8 mouse cellular contexts compared by ENCODE assay signal in genomic region chr17:45434262-45434590, GRCm38 (mm10). TPM values are rescaled to one million over a fixed set of nuclear protein-coding genes. Genes with fewer than 3 reads are reported as not detected.
DNase-seq lines count a peak whose midpoint lies in the region; ATAC-seq and TF ChIP-seq lines count a peak whose summit lies in the region.

No protein-coding gene starts in this region.

- no peak for ATAC-seq in forebrain, embryonic 11.5 days (replicated peaks; ENCODE audit: low FRiP score)
- no peak for ATAC-seq in liver, embryonic 14.5 days (ENCODE audit: insufficient read depth)

- 5% methylated on average over 12 of the region's 12 CpGs for WGBS in heart, embryonic 10.5 days
- WGBS in forebrain, embryonic 11.5 days, result 9% methylated on average over 12 of the region's 12 CpGs
- 3% methylated on average over 12 of the region's 12 CpGs for WGBS in liver, embryonic 14.5 days (ENCODE audit: insufficient replicate concordance)

- no peak for TF ChIP-seq EP300 in liver, embryonic 14.5 days (IDR thresholded peaks at IDR 0.05; ENCODE audit: low read depth)

- peaks cover 11% of the 10 kb centered on the region; the same call in 1 of the 2 replicates for H3K36me3 ChIP-seq in heart, embryonic 10.5 days
- H3K36me3 ChIP-seq in forebrain, embryonic 11.5 days (ENCODE audit: control insufficient read depth, insufficient read depth, low read length), result no peaks in the 10 kb centered on the region
- no peaks in the 10 kb centered on the region for H3K36me3 ChIP-seq in liver, embryonic 14.5 days (replicated peaks; ENCODE audit: control insufficient read depth, insufficient read depth, low read depth)

- DNase-seq in heart, embryonic 10.5 days (ENCODE audit: low spot score), result no peak
- DNase-seq in heart, postnatal 25 days (ENCODE audit: low spot score), result no peak
- peak; percentile 13 for DNase-seq in A20 (ENCODE audit: low read depth, low spot score)
- DNase-seq in forebrain, embryonic 11.5 days (ENCODE audit: low spot score), result no peak
- no peak for DNase-seq in liver, embryonic 14.5 days (ENCODE audit: low read depth in 3 of 3, low spot score in 3 of 3)
- no peak for DNase-seq in frontal cortex, postnatal 10 days (ENCODE audit: low spot score in 2 of 2)
- no peak for DNase-seq in spleen, adult 18-20 months
- DNase-seq in gastrocnemius, postnatal 10 days, result no peak

- peak overlapping the region; percentile 55 for H3K4me2 ChIP-seq in forebrain, embryonic 11.5 days (ENCODE audit: low read depth, low read length, severe bottlenecking)
- H3K4me2 ChIP-seq in liver, embryonic 14.5 days (ENCODE audit: low read depth), result peak overlapping the region; percentile 94

- no peak for TF ChIP-seq CTCF in liver, embryonic 14.5 days (IDR thresholded peaks at IDR 0.05; ENCODE audit: low read depth)

- H3K9ac ChIP-seq in forebrain, embryonic 11.5 days (ENCODE audit: low read length), result peak overlapping the region; percentile 78
- H3K9ac ChIP-seq in liver, embryonic 14.5 days (replicated peaks), result peak overlapping the region; percentile 93

- H3K9me3 ChIP-seq in heart, embryonic 10.5 days, result no peaks in the 10 kb centered on the region
- H3K9me3 ChIP-seq in forebrain, embryonic 11.5 days (ENCODE audit: control insufficient read depth, low read length), result no peaks in the 10 kb centered on the region
- H3K9me3 ChIP-seq in liver, embryonic 14.5 days (ENCODE audit: control insufficient read depth, low read length), result no peaks in the 10 kb centered on the region

- peak overlapping the region; percentile 89 for H3K4me3 ChIP-seq in heart, embryonic 10.5 days
- H3K4me3 ChIP-seq in forebrain, embryonic 11.5 days (ENCODE audit: low read depth, low read length), result peak overlapping the region; percentile 91
- H3K4me3 ChIP-seq in liver, embryonic 14.5 days (ENCODE audit: insufficient read depth in 1 of 2, low read depth in 2 of 2, low read length in 2 of 2), result peak overlapping the region; percentile 85 to 98

- intact Hi-C loops in heart, postnatal 25 days (cut with DNase I), result no loop called here

- H3K27me3 ChIP-seq in heart, embryonic 10.5 days (ENCODE audit: insufficient read depth, poor library complexity, severe bottlenecking), result no peaks in the 10 kb centered on the region
- H3K27me3 ChIP-seq in forebrain, embryonic 11.5 days (ENCODE audit: control insufficient read depth, insufficient read depth, low read length), result no peaks in the 10 kb centered on the region
- no peaks in the 10 kb centered on the region for H3K27me3 ChIP-seq in liver, embryonic 14.5 days (ENCODE audit: control insufficient read depth, insufficient read depth, low read length)

- peak overlapping the region; percentile 94 for H3K27ac ChIP-seq in heart, embryonic 10.5 days
- H3K27ac ChIP-seq in forebrain, embryonic 11.5 days (ENCODE audit: low read depth, low read length), result 0 out of 2 replicates have a peak overlapping the region, but pooled peaks have one; percentile 5
- H3K27ac ChIP-seq in liver, embryonic 14.5 days, result peak overlapping the region; percentile 94

- peaks cover 20% of the 10 kb centered on the region for H3K4me1 ChIP-seq in heart, embryonic 10.5 days
- H3K4me1 ChIP-seq in forebrain, embryonic 11.5 days (replicated peaks; ENCODE audit: control insufficient read depth, insufficient read depth, low read length), result peaks cover 10% of the 10 kb centered on the region
- peaks cover 11 to 13% of the 10 kb centered on the region in 2 experiments for H3K4me1 ChIP-seq in liver, embryonic 14.5 days (replicated peaks; ENCODE audit: control insufficient read depth in 2 of 2, insufficient read depth in 2 of 2, low read length in 1 of 2)

RNA-seq across cellular contexts. Expression of gene Cdc5l, which starts 0.7 kb away (rescaled TPM):
- 48.2 and 62.8 TPM in 2 replicates for polyA plus RNA-seq in heart, embryonic 10.5 days (2016; fragmentation: Nextera tagmentation; extraction: Ambion mirVana)
- total RNA-seq in heart, postnatal 25 days (2021), result 10 to 100 TPM; 36.7 to 42.8 TPM
- polyA plus RNA-seq in forebrain, embryonic 11.5 days (2014; fragmentation: Nextera tagmentation; extraction: Ambion mirVana), result 85.3 and 88.3 TPM in 2 replicates
- polyA plus RNA-seq in liver, embryonic 14.5 days (2012; rRNA removed), result 8.1 and 15.0 TPM in 2 replicates
- 26.9 and 28.6 TPM in 2 replicates for polyA plus RNA-seq in liver, embryonic 14.5 days (2014; fragmentation: Nextera tagmentation; extraction: Ambion mirVana)
- total RNA-seq in gastrocnemius, postnatal 10 days (2021), result 10 to 100 TPM; 34.8 to 39.4 TPM

RNA-seq across cellular contexts. Expression of gene Spats1, which starts 41.0 kb away (rescaled TPM):
- 0.34 and 0.57 TPM in 2 replicates for polyA plus RNA-seq in heart, embryonic 10.5 days (2016; fragmentation: Nextera tagmentation; extraction: Ambion mirVana)
- total RNA-seq in heart, postnatal 25 days (2021), result under 1 TPM; 0.45 to 0.49 TPM
- polyA plus RNA-seq in forebrain, embryonic 11.5 days (2014; fragmentation: Nextera tagmentation; extraction: Ambion mirVana), result 1.0 and 1.2 TPM in 2 replicates
- polyA plus RNA-seq in liver, embryonic 14.5 days (2012; rRNA removed), result 0.06 TPM in 1 of 2 replicates, not detected in the other
- 0.06 TPM in 1 of 2 replicates, not detected in the other for polyA plus RNA-seq in liver, embryonic 14.5 days (2014; fragmentation: Nextera tagmentation; extraction: Ambion mirVana)
- total RNA-seq in gastrocnemius, postnatal 10 days (2021), result under 1 TPM; 0.25 to 0.26 TPM

Comparison
In these comparisons a context has a peak if more than half of its experiments do, and no peak if none do; other contexts are left out.
1. H3K27ac ChIP-seq: peak in every context shown above with its lines; median percentile 94 in heart, embryonic 10.5 days; 94 in liver, embryonic 14.5 days; 5 in forebrain, embryonic 11.5 days.